Mouse (Mus musculus) right cerebral cortex, postnatal 10 days (tissue): Measurements from ENCODE around the gene Dcakd.

Source experiments
- DNase-seq, 2 experiments: peaks; one replicate each; pipeline ENCODE4 v3.0.0; 2021; ENCODE audit warnings: low spot score in 2 of 2

Dcakd gene

GRCm38 (mm10) chr11:103006286-103007000 lies 21.7 kb downstream of the Dcakd start:
- DNase-seq, result no peak

GRCm38 (mm10) chr11:103005254-103005981 lies 22.7 kb downstream of the Dcakd start:
- DNase-seq, result peak in 1 of 2 experiments; percentile 37

- DNase-seq, result no peak
Observed at GRCm38 (mm10) chr11:103004852-103005251, 23.3 kb downstream of the Dcakd start.

GRCm38 (mm10) chr11:103003210-103003609 lies 24.9 kb downstream of the Dcakd start:
- peak; percentile 85 to 92 for DNase-seq

- no peak for DNase-seq
Observed at GRCm38 (mm10) chr11:103001063-103001462, 27.1 kb downstream of the Dcakd start.

- DNase-seq, result no peak
Observed at GRCm38 (mm10) chr11:103000111-103000510, 28.0 kb downstream of the Dcakd start.

GRCm38 (mm10) chr11:102999317-102999970 lies 28.7 kb downstream of the Dcakd start:
- DNase-seq, result no peak

GRCm38 (mm10) chr11:102998577-102999316 lies 29.4 kb downstream of the Dcakd start:
- DNase-seq, result peak in 1 of 2 experiments; percentile 28

GRCm38 (mm10) chr11:102998254-102998576 lies 29.9 kb downstream of the Dcakd start:
- no peak for DNase-seq

- DNase-seq, result no peak
Observed at GRCm38 (mm10) chr11:102996991-102997770, 31.0 kb downstream of the Dcakd start.

GRCm38 (mm10) chr11:102996385-102996784 lies 31.7 kb downstream of the Dcakd start:
- DNase-seq, result peak in 1 of 2 experiments; percentile 28

GRCm38 (mm10) chr11:102994952-102995351 lies 33.2 kb downstream of the Dcakd start:
- DNase-seq, result no peak

- no peak for DNase-seq
Observed at GRCm38 (mm10) chr11:102993420-102994029, 34.6 kb downstream of the Dcakd start.

- DNase-seq, result peak; percentile 67 to 81
Observed at GRCm38 (mm10) chr11:102992940-102993339, 35.2 kb downstream of the Dcakd start.

GRCm38 (mm10) chr11:102991681-102992080 lies 36.5 kb downstream of the Dcakd start:
- no peak for DNase-seq

GRCm38 (mm10) chr11:102990152-102990663 lies 37.9 kb downstream of the Dcakd start:
- DNase-seq, result peak; percentile 57 to 72

GRCm38 (mm10) chr11:102989641-102990151 lies 38.4 kb downstream of the Dcakd start:
- no peak for DNase-seq

- DNase-seq, result no peak
Observed at GRCm38 (mm10) chr11:102985160-102985559, 43.0 kb downstream of the Dcakd start.

- no peak for DNase-seq
Observed at GRCm38 (mm10) chr11:102984615-102985014, 43.5 kb downstream of the Dcakd start.

- no peak for DNase-seq
Observed at GRCm38 (mm10) chr11:102984086-102984485, 44.0 kb downstream of the Dcakd start.
